Mouse (Mus musculus) liver, embryonic 16.5 days (tissue): ENCODE data around the gene Bik. TPM values are rescaled to one million over a fixed set of nuclear protein-coding genes. Genes with fewer than 3 reads are reported as not detected.
A peak's percentile ranks its signal among the peaks of the same experiment; 100 is the strongest.

Experiments used
- ATAC-seq: fragments of 200-750 bp; cut with Nextera tagmentation; 2 replicates; pipeline ENCODE4 v1.8.0; 2017; ENCODE audit warnings: low read depth, mild to moderate bottlenecking, moderate number of reproducible peaks, moderate library complexity
- H3K27ac ChIP-seq: fragments of 300-500 bp; sonication (generic); 2 replicates; pipeline ENCODE4 v1.5.1; 2014; ENCODE audit warnings: mild to moderate bottlenecking, low read length
- H3K27me3 ChIP-seq: fragments of 300-500 bp; sonication (generic); 2 replicates; pipeline ENCODE4 v1.6.1; 2014; ENCODE audit warnings: low read depth, low read length, mixed read lengths; ENCODE audit not compliant: control insufficient read depth, insufficient read depth
- H3K36me3 ChIP-seq: fragments of 300-500 bp; sonication (generic); 2 replicates; pipeline ENCODE4 v1.6.1; 2014; ENCODE audit warnings: mild to moderate bottlenecking; ENCODE audit not compliant: control insufficient read depth, insufficient read depth
- H3K4me1 ChIP-seq: fragments of 300-500 bp; sonication (generic); 2 replicates; pipeline ENCODE4 v1.6.1; 2014; ENCODE audit warnings: low read depth, low read length, mixed read lengths; ENCODE audit not compliant: control insufficient read depth
- H3K4me2 ChIP-seq: fragments of 300-500 bp; sonication (generic); 2 replicates; pipeline ENCODE4 v1.6.1; 2014; ENCODE audit warnings: low read depth, low read length, mixed read lengths
- H3K4me3 ChIP-seq: fragments of 300-500 bp; sonication (generic); 2 replicates; pipeline ENCODE4 v1.5.1; 2014; ENCODE audit warnings: low read depth, mild to moderate bottlenecking, low read length
- H3K9ac ChIP-seq: fragments of 300-500 bp; sonication (generic); 2 replicates; pipeline ENCODE4 v1.6.1; 2014; ENCODE audit warnings: low read depth, low read length
- H3K9me3 ChIP-seq: fragments of 300-500 bp; sonication (generic); replicated peaks from 2 replicates; pipeline ENCODE4 v1.6.1; 2016; ENCODE audit warnings: low read length; ENCODE audit not compliant: control insufficient read depth
- WGBS: fragments of 180-500 bp; shearing (Covaris S2); extraction: QIAGEN DNeasy Blood & Tissue Kit; methylation state at CpG from one replicate; pipeline ENCODE4 v1.1.7; 2014; ENCODE audit not compliant: insufficient replicate concordance; 5-methylcytosine and 5-hydroxymethylcytosine counted together
- microRNA-seq: library from miRNA; unstranded; fragments of <30 nt; microRNA quantifications from one replicate; pipeline ENCODE4, GENCODE M21; 2016
- polyA plus RNA-seq: library from polyadenylated mRNA; unstranded; fragments of >200 nt; fragmentation: Nextera tagmentation; extraction: Ambion mirVana; gene quantifications from 2 replicates; pipeline ENCODE4 v1.2.1, GENCODE M21; 2015

Bik gene
- polyA plus RNA-seq, 1 experiment from 2014 or later, result 1.8 TPM

- peak; percentile 59 for ATAC-seq
- Histone ChIP-seq H3K9me3 (no peaks in the 10 kb centered on the region), H3K27ac (peak overlapping the region; percentile 99), H3K4me2 (peak overlapping the region; percentile 93), H3K4me1 (peaks cover 43% of the 10 kb centered on the region), H3K36me3 (no peaks in the 10 kb centered on the region), H3K4me3 (peak overlapping the region; percentile 93), H3K9ac (peak overlapping the region; percentile 89), H3K27me3 (no peaks in the 10 kb centered on the region)
- WGBS, result 7% methylated on average over 19 of the region's 19 CpGs
Observed at GRCm38 (mm10) chr15:83593702-83594512, 67.2 kb downstream of the Bik start.

Small RNA genes within 50 kb of the gene (microRNA-seq; reads per million reads assigned to microRNA genes)
- not detected for gene Gm24575

Other genes with a start within 250 kb of the Bik start
- gene Arfgap3, start 176.6 kb upstream of the Bik start, polyA plus RNA-seq, result 17.3 and 18.6 TPM in 2 replicates
- gene Pacsin2, start 62.3 kb upstream of the Bik start, polyA plus RNA-seq, result 45.6 and 47.9 TPM in 2 replicates
- gene Ttll1, start 16.0 kb upstream of the Bik start, polyA plus RNA-seq, result 4.3 and 4.7 TPM in 2 replicates
- gene Tspo, start 36.7 kb downstream of the Bik start, polyA plus RNA-seq, result 179 and 184 TPM in 2 replicates
- gene Mcat, start 36.9 kb downstream of the Bik start, polyA plus RNA-seq, result 12.0 and 13.1 TPM in 2 replicates
- 31.8 and 33.2 TPM in 2 replicates for gene Ttll12, start 68.3 kb downstream of the Bik start, polyA plus RNA-seq
- gene Scube1, start 198.2 kb downstream of the Bik start, polyA plus RNA-seq, result 0.12 and 0.21 TPM in 2 replicates